In the genomic region with DNA sequence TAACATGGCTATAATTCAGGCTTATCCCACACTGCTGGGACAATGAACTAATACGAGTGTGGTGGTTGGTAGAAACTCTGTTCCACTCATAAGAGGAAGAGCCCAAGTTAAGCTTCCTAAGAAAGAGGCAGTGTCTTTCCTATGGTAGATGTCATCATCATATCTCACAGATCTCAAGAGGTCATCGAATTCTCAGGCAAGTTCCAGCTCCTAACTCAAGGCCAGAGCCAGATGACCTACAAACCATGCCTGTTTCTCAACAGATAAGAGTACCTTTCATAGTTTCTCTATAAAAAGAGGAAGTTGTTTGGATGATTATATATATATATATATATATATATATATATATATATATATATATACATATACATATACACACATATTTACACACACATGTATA, we compare ENCODE assay signal across 20 mouse cellular contexts. TPM values are rescaled to one million over a fixed set of nuclear protein-coding genes. Genes with fewer than 3 reads are reported as not detected.
DNase-seq lines count a peak whose midpoint lies in the region; ATAC-seq lines count a peak whose summit lies in the region.
"Had no signal": no experiment of that assay in that cellular context is flagged by ENCODE, and none has a peak within 500 bp of the region (broad histone marks: within the 10 kb centered on the region; RNA-seq: fewer than 3 reads in every experiment).

No protein-coding gene starts in this region.

- DNase-seq in 416B (ENCODE audit: low read depth): peak; percentile 74
- DNase-seq in MEL-GATA-1-ER (ENCODE audit: extremely low read depth, low read depth): peak; percentile 56
- DNase-seq in cerebellum, adult 11-12 months: no peak
- no peak for DNase-seq in spleen, postnatal 36 days (ENCODE audit: low spot score in 2 of 2)
- no peak for DNase-seq in cerebellum, adult 18-20 months
- DNase-seq: adrenal gland, adult 2 months; adrenal gland, postnatal 14 days; cerebellum, adult 11 months; cerebellum, adult 9-10 months; cerebellum, postnatal 14 days; gastrocnemius, postnatal 25 days; heart, adult 2 months; heart, postnatal 14 days; heart, postnatal 4 days; kidney, adult 18-20 months had no signal

- ATAC-seq in hematopoietic stem cell, adult 5-6 weeks (replicated peaks in 1 of 2; ENCODE audit: insufficient read depth in 1 of 2, low FRiP score in 2 of 2, low TSS enrichment in 1 of 2, low read depth in 1 of 2, poor library complexity in 2 of 2, severe bottlenecking in 2 of 2): peak; percentile 12 to 14; a peak in 2 of 4 replicates
- ATAC-seq: CD4-positive, CD25-positive, alpha-beta regulatory T cell, adult 4 months; forebrain, embryonic 15.5 days; intestine, embryonic 15.5 days had no signal

RNA-seq across cellular contexts. Expression of a gene that starts 6.4 kb away (rescaled TPM):
- total RNA-seq in hematopoietic stem cell, adult 5-6 weeks (2017): not detected in 2 replicates
- total RNA-seq: gastrocnemius, adult 8-10 months; gastrocnemius, postnatal 25 days; heart, postnatal 14 days; heart, postnatal 4 days had no signal

RNA-seq across cellular contexts. Expression of a gene that starts 23.7 kb away (rescaled TPM):
- not detected in 2 replicates for total RNA-seq in hematopoietic stem cell, adult 5-6 weeks (2017)

Comparison
In these comparisons a context has a peak if more than half of its experiments do, and no peak if none do; other contexts are left out.
1. DNase-seq: peak in 416B (single experiment) and MEL-GATA-1-ER (single experiment); none in cerebellum, adult 11-12 months (single experiment), spleen, postnatal 36 days (0 of 2) and cerebellum, adult 18-20 months (0 of 2).